Mouse (Mus musculus) heart, embryonic 11.5 days (tissue): Measurements from ENCODE around the gene Pik3c2b. TPM values are rescaled to one million over a fixed set of nuclear protein-coding genes. Genes with fewer than 3 reads are reported as not detected.

Experiments used
- ATAC-seq: fragments of 200-750 bp; cut with Nextera tagmentation; replicated peaks from 2 replicates; pipeline ENCODE4 v1.8.0; 2017; ENCODE audit warnings: moderate library complexity; ENCODE audit not compliant: insufficient number of reproducible peaks, low FRiP score, low TSS enrichment
- H3K27ac ChIP-seq: fragments of 300-500 bp; sonication (generic); 2 replicates; pipeline ENCODE4 v1.5.1; 2014; ENCODE audit warnings: mild to moderate bottlenecking, low read depth, low read length
- H3K27me3 ChIP-seq: fragments of 300-500 bp; sonication (generic); 2 replicates; pipeline ENCODE4 v1.6.1; 2014; ENCODE audit warnings: mild to moderate bottlenecking, low read length, mixed read lengths; ENCODE audit not compliant: control insufficient read depth, insufficient read depth
- H3K36me3 ChIP-seq: fragments of 300-500 bp; sonication (generic); 2 replicates; pipeline ENCODE4 v1.6.1; 2014; ENCODE audit warnings: mild to moderate bottlenecking, low read length, moderate library complexity, mixed read lengths; ENCODE audit not compliant: control insufficient read depth, insufficient read depth
- H3K4me1 ChIP-seq: fragments of 300-500 bp; sonication (generic); 2 replicates; pipeline ENCODE4 v1.6.1; 2014; ENCODE audit warnings: low read length; ENCODE audit not compliant: control insufficient read depth, insufficient read depth
- H3K4me2 ChIP-seq: fragments of 300-500 bp; sonication (generic); 2 replicates; pipeline ENCODE4 v1.6.1; 2014; ENCODE audit warnings: mild to moderate bottlenecking, moderate library complexity
- H3K4me3 ChIP-seq: fragments of 300-500 bp; sonication (generic); 2 replicates; pipeline ENCODE4 v1.5.1; 2014; ENCODE audit warnings: low read depth, low read length
- H3K9ac ChIP-seq: fragments of 300-500 bp; sonication (generic); 2 replicates; pipeline ENCODE4 v1.6.1; 2014; ENCODE audit warnings: mild to moderate bottlenecking, low read depth, low read length, moderate library complexity
- H3K9me3 ChIP-seq: fragments of 300-500 bp; sonication (generic); replicated peaks from 2 replicates; pipeline ENCODE4 v1.6.1; 2016; ENCODE audit warnings: low read length; ENCODE audit not compliant: control insufficient read depth
- WGBS: fragments of 180-500 bp; shearing (Covaris S2); extraction: QIAGEN DNeasy Blood & Tissue Kit; methylation state at CpG from one replicate; pipeline ENCODE4 v1.1.7; 2014; ENCODE audit not compliant: insufficient replicate concordance; 5-methylcytosine and 5-hydroxymethylcytosine counted together
- polyA plus RNA-seq: library from polyadenylated mRNA; unstranded; fragments of >200 nt; fragmentation: Nextera tagmentation; extraction: Ambion mirVana; gene quantifications from 2 replicates; pipeline ENCODE4 v1.2.1, GENCODE M21; 2014

Gene Pik3c2b
- polyA plus RNA-seq, 1 experiment from 2014 or later, result 10.3 TPM

DNA sequence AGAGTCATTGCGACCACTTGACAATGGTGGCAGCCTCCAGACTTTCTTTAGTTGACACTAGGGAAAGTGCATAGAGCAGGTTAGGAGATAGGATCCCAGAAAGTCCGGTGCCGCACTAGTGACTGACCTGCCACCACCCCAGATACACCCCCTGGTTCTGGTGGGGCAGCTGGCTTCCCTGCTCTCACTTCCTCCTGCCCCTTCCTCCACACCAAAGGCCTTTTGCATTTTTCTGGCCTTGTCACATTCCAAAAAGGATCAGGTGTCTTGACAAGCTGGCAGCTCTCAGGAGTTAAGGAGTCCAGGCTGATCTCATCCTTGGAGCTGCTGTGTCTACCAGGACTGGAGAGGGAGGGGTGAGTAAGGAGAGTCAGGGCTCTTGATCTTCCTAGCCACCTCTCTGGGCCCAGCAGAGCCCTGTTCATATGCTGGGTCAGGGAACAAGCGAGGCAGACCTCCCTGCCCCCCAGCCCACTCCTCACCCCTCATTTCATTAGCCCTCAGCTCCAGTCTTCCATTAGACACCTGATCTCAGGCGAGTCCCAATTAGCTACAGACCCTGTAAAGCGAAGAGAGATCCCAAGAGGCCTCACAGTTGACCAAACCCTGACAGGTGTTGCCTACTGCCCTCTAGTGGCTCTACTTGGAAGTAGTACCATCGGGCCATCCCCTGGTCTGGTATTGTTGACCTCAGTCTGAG, 41.9 kb downstream of the Pik3c2b start:
- Histone ChIP-seq H3K4me3 (no peak overlapping the region), H3K36me3 (peaks cover 15% of the 10 kb centered on the region), H3K27ac (no peak overlapping the region), H3K9me3 (no peaks in the 10 kb centered on the region), H3K27me3 (no peaks in the 10 kb centered on the region), H3K4me1 (peaks cover 15% of the 10 kb centered on the region), H3K9ac (no peak overlapping the region), H3K4me2 (no peak overlapping the region)
- WGBS, result 36% methylated on average over 7 of the region's 7 CpGs
- no peak for ATAC-seq

DNA sequence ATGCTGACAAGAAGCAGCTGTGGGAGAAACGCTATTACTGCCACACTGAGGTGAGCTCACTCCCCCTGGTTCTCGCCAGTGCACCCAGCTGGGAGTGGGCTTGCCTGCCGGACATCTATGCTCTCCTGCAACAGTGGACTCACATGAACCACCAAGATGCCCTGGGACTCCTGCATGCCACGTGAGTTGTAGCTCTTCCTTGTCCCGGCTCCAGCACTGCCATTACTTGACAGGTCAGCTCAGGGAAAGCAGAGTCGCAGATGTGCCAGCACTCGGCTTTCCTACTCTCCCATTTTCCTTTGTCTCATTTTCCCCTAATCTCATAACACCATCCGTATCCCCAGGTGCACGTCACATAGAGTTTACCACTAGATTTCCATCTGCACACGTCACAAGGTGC, 42.7 kb downstream of the Pik3c2b start:
- Histone ChIP-seq H3K27ac (no peak overlapping the region), H3K9ac (no peak overlapping the region), H3K4me2 (no peak overlapping the region), H3K4me3 (no peak overlapping the region), H3K9me3 (no peaks in the 10 kb centered on the region), H3K36me3 (peaks cover 17% of the 10 kb centered on the region), H3K4me1 (peaks cover 15% of the 10 kb centered on the region), H3K27me3 (no peaks in the 10 kb centered on the region)
- WGBS, result 82% methylated on average over 10 of the region's 10 CpGs
- ATAC-seq, result no peak

DNA sequence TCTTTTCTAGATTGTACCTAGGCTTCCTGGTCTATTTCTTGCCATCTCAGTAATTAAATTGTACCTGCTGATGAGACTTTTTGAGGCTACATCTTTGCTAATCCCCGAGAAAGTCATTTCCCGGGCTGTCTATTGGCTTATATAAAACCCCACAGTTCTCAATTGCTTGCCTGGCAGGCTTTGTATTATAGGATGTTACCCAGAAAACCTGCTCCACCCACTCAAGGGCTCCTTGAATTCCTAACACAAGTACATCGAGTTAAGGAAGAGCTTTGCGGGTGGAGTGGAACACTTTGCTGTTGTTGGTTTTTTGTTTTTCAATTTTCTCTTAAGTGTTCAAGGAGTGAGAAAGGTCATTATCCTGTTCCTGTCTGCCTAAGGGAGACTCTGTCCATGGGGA, 43.9 kb downstream of the Pik3c2b start:
- Histone ChIP-seq H3K9me3 (no peaks in the 10 kb centered on the region), H3K27ac (no peak overlapping the region), H3K27me3 (no peaks in the 10 kb centered on the region), H3K9ac (no peak overlapping the region), H3K36me3 (peaks cover 18% of the 10 kb centered on the region), H3K4me3 (no peak overlapping the region), H3K4me1 (peaks cover 5% of the 10 kb centered on the region), H3K4me2 (no peak overlapping the region)
- no peak for ATAC-seq
- WGBS, result 74% methylated on average over 4 of the region's 4 CpGs

DNA sequence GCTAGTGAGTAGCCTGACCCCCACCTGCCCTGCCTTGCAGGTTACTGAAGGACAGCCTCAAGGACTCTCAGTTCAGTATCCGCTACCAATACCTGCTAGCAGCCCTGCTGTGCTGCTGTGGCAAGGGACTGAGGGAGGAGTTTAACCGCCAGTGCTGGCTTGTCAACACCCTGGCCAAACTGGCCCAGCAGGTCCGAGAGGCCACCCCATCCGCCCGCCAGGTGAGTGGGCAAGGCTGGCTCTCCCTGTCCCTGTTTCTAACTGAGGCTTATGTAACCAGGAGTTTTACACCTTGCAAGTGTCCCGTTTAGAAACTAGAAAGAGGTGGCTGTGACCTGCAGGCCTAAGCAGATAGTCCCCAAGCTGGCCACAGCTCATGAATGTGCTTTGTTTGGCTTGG, 45.2 kb downstream of the Pik3c2b start:
- H3K27ac ChIP-seq, result no peak overlapping the region
- H3K9me3 ChIP-seq, result no peaks in the 10 kb centered on the region
- no peak for ATAC-seq
- no peak overlapping the region for H3K9ac ChIP-seq
- H3K27me3 ChIP-seq, result no peaks in the 10 kb centered on the region
- peaks cover 20% of the 10 kb centered on the region for H3K36me3 ChIP-seq
- no peak overlapping the region for H3K4me2 ChIP-seq
- no peak overlapping the region for H3K4me3 ChIP-seq
- 75% methylated on average over 6 of the region's 6 CpGs for WGBS
- H3K4me1 ChIP-seq, result no peaks in the 10 kb centered on the region

DNA sequence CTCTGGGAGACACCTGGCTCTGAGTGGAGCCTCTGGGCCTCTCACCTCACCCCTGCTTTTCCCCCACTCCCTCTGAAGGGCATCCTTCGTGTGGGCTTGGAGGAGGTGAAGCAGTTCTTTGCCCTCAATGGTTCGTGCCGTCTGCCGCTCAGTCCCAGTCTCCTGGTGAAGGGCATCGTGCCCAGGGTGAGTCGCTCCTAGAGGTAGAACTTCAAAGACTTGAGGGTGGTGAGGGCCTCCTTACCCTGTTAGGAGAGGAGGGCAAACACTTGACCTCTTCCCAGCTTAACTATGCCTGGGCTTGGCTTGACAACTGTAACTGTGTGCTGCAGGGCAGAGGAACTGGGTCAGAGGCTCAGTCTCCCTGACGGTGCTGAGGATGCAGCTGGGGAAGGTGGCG, 46.0 kb downstream of the Pik3c2b start:
- Histone ChIP-seq H3K4me3 (no peak overlapping the region), H3K27me3 (no peaks in the 10 kb centered on the region), H3K4me2 (no peak overlapping the region), H3K4me1 (no peaks in the 10 kb centered on the region), H3K9ac (no peak overlapping the region), H3K27ac (no peak overlapping the region), H3K36me3 (peaks cover 20% of the 10 kb centered on the region), H3K9me3 (no peaks in the 10 kb centered on the region)
- ATAC-seq, result no peak
- 80% methylated on average over 8 of the region's 8 CpGs for WGBS

DNA sequence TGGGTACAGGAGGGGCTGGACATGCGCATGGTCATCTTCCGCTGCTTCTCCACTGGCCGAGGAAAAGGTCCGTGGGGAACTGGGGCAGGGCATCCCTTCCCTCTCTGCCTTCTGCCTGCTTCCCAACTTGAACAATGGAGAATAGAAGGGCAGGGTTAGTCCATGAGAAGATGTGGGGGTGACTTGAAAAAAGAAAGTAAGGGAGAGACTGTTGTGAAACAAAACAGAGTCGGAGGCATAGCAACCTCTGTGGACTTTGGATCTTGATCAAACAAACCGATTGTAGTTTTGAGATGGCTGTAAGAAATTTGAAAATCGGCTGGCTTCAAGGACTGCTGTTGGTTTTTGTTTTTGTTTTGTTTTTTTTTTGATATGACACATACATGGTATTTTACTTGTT, 48.3 kb downstream of the Pik3c2b start:
- no peak for ATAC-seq

DNA sequence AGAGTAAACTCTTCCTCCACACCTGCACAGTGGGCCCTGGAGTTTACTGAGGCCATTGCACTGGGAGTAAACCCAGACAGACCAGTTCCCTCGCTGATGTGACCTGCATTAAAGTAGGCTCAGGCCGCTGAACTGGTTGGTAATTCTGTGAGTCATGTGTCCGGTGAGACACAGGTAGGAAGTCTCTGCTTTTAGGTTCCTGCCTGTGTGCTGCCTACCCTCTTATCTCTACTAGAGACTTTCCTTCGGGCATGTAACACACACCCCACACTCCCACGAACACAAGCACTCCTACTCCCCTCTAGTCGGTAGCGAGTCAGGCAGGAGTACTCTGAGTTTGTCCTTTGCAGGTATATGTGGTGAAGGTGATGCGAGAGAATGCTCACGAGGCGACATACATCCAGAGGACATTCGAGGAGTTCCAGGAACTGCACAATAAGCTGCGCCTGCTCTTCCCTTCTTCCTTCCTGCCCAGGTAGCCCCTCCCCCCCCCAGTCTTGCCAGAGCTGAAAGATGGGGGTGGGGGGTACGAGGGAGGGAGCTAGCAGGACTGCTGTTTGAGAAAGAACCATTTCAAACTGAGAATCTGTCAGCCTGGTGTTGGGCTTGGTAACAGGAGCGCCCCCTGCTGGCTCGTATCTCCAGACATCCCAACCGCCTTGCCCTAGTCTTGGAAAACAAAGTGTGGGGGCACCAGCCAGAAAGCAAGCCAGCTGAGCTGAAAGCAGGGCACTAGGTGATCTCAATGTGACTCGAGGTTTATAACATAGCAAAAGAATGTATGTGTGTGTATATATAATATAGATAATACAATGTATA, 55.7 kb downstream of the Pik3c2b start:
- Histone ChIP-seq H3K27me3 (no peaks in the 10 kb centered on the region), H3K4me1 (no peaks in the 10 kb centered on the region), H3K9ac (no peak overlapping the region), H3K4me3 (no peak overlapping the region), H3K9me3 (no peaks in the 10 kb centered on the region), H3K27ac (no peak overlapping the region), H3K36me3 (peaks cover 18% of the 10 kb centered on the region), H3K4me2 (no peak overlapping the region)
- WGBS, result 36% methylated on average over 17 of the region's 17 CpGs
- no peak for ATAC-seq

More for the DNA sequence above, 48.3 kb downstream of the Pik3c2b start:
- 92% methylated on average over 7 of the region's 7 CpGs for WGBS
- no peak overlapping the region for H3K4me3 ChIP-seq
- no peaks in the 10 kb centered on the region for H3K27me3 ChIP-seq
- no peaks in the 10 kb centered on the region for H3K9me3 ChIP-seq
- no peak overlapping the region for H3K27ac ChIP-seq
- no peak overlapping the region for H3K9ac ChIP-seq
- H3K4me1 ChIP-seq, result no peaks in the 10 kb centered on the region
- peaks cover 22% of the 10 kb centered on the region for H3K36me3 ChIP-seq
- no peak overlapping the region for H3K4me2 ChIP-seq

DNA sequence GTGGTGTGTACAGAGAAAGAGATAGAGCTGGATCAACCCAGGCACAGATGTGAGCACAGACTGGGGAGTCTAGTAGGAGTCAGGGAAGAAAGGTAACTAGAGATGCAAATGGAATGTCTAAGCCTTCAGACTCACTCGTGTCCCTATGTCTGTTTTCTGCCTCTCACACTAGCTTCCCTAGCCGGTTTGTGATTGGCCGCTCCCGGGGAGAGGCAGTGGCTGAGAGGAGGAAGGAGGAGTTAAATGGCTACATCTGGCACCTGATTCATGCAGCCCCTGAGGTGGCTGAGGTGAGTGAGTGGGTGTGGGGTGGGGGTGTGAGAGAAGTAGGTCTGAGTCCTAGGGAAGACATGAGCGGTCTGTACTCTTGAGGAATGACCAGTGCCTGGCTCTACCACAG, 56.6 kb downstream of the Pik3c2b start:
- no peak overlapping the region for H3K4me2 ChIP-seq
- H3K36me3 ChIP-seq, result peaks cover 18% of the 10 kb centered on the region
- 87% methylated on average over 5 of the region's 5 CpGs for WGBS
- no peak overlapping the region for H3K4me3 ChIP-seq
- no peak overlapping the region for H3K9ac ChIP-seq
- ATAC-seq, result no peak
- H3K27me3 ChIP-seq, result no peaks in the 10 kb centered on the region
- H3K9me3 ChIP-seq, result no peaks in the 10 kb centered on the region
- no peak overlapping the region for H3K27ac ChIP-seq
- H3K4me1 ChIP-seq, result no peaks in the 10 kb centered on the region
